Mouse (Mus musculus) embryonic facial prominence, embryonic 10.5 days (tissue): ENCODE results near the gene Vti1a. TPM values are rescaled to one million over a fixed set of nuclear protein-coding genes. Genes with fewer than 3 reads are reported as not detected.
A peak's percentile ranks its signal among the peaks of the same experiment; 100 is the strongest.

Experiments used
- DNase-seq: peaks from one replicate; pipeline ENCODE4 v3.0.0-alpha.2; 2017; ENCODE audit warnings: low spot score
- H3K27ac ChIP-seq: fragments of 300-500 bp; sonication (generic); replicated peaks from 2 replicates; pipeline ENCODE4 v1.5.1; 2016; ENCODE audit warnings: mild to moderate bottlenecking
- H3K27me3 ChIP-seq: fragments of 300-500 bp; sonication (generic); replicated peaks from 2 replicates; pipeline ENCODE4 v1.6.1; 2016; ENCODE audit warnings: low read depth, mild to moderate bottlenecking; ENCODE audit not compliant: poor library complexity, severe bottlenecking
- H3K36me3 ChIP-seq: fragments of 300-500 bp; sonication (generic); replicated peaks from 2 replicates; pipeline ENCODE4 v1.6.1; 2016; ENCODE audit warnings: mild to moderate bottlenecking, moderate library complexity
- H3K4me1 ChIP-seq: fragments of 300-500 bp; sonication (generic); 2 replicates; pipeline ENCODE4 v1.6.1; 2016
- H3K4me3 ChIP-seq: fragments of 300-500 bp; sonication (generic); 2 replicates; pipeline ENCODE4 v1.5.1; 2016; ENCODE audit warnings: mild to moderate bottlenecking, moderate library complexity
- H3K9me3 ChIP-seq: fragments of 300-500 bp; sonication (generic); 2 replicates; pipeline ENCODE4 v1.6.1; 2016; ENCODE audit warnings: mild to moderate bottlenecking
- WGBS: fragments of 180-500 bp; shearing (Covaris S2); methylation state at CpG from one replicate; pipeline ENCODE4 v1.1.7; 2016; 5-methylcytosine and 5-hydroxymethylcytosine counted together
- polyA plus RNA-seq: library from polyadenylated mRNA; unstranded; fragments of >200 nt; fragmentation: Nextera tagmentation; extraction: Ambion mirVana; gene quantifications from 2 replicates; pipeline ENCODE4 v1.2.1, GENCODE M21; 2016

Gene Vti1a
- polyA plus RNA-seq, 1 experiment from 2014 or later = 31.2 TPM

DNA sequence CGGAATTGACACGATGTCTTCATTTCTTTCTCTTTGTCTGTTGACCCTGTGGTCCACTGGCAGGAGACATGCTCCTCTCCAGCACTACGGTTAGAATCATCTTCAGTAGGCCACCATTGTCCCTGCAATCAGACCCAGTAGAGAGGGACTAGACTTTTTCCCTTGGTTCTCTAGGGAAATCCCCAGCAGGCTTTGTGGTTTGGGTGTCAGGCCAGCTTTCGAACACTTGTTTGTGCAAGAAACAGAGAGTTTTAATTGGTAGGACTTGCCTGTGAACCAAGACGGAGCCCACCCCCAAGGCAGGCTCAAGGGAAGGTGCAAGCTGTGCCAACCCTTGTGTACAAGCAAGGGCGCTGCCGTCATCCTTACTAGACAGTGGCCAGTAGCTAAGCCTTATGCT, 302.5 kb downstream of the Vti1a start:
- Histone ChIP-seq H3K4me3 (no peak overlapping the region), H3K36me3 (no peaks in the 10 kb centered on the region), H3K27ac (no peak overlapping the region), H3K27me3 (peaks cover 22% of the 10 kb centered on the region), H3K4me1 (peaks cover 44% of the 10 kb centered on the region), H3K9me3 (no peaks in the 10 kb centered on the region)
- DNase-seq = no peak
- WGBS = 94% methylated on average over 7 of the region's 7 CpGs

- 47% methylated on average over 14 of the region's 14 CpGs for WGBS
- Histone ChIP-seq H3K9me3 (no peaks in the 10 kb centered on the region), H3K27me3 (peaks cover 27% of the 10 kb centered on the region), H3K4me1 (peaks cover 54% of the 10 kb centered on the region), H3K27ac (peak overlapping the region; percentile 54), H3K4me3 (no peak overlapping the region), H3K36me3 (no peaks in the 10 kb centered on the region)
- DNase-seq = no peak
Measured at GRCm38 (mm10) chr19:55620411-55621008, 304.4 kb downstream of the Vti1a start.

GRCm38 (mm10) chr19:55621011-55621625, 305.0 kb downstream of the Vti1a start:
- peak overlapping the region; percentile 54 for H3K27ac ChIP-seq

DNA sequence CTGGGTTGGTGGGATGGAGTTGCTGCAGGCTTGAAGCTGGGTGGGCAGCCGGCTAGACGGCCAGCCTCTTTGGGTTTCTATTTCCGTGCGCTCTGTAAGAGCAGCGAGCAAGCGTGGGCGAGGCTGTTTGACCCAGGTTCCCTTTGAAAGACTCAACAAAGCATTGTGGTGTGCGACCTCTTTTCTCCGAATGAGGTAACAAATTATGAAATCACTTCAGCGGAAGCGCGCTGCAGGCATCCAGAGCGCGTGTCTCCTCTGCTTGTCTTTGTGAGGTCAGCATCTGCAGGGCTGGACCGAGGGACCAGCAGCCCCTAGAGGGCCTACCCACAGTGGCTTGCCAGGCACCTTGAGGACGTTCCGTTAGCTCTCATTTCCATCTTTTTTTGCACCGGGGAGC, 306.7 kb downstream of the Vti1a start:
- H3K27me3 ChIP-seq = peaks cover 34% of the 10 kb centered on the region
- H3K4me1 ChIP-seq = peaks cover 57% of the 10 kb centered on the region
- H3K36me3 ChIP-seq = no peaks in the 10 kb centered on the region
- no peak overlapping the region for H3K4me3 ChIP-seq
- no peak for DNase-seq
- H3K27ac ChIP-seq = 0 out of 2 replicates have a peak overlapping the region, but pooled peaks have one; percentile 42
- no peaks in the 10 kb centered on the region for H3K9me3 ChIP-seq
- WGBS = 81% methylated on average over 18 of the region's 18 CpGs

More at GRCm38 (mm10) chr19:55621011-55621625, 305.0 kb downstream of the Vti1a start:
- 70% methylated on average over 12 of the region's 12 CpGs for WGBS
- DNase-seq = no peak
- Histone ChIP-seq H3K36me3 (no peaks in the 10 kb centered on the region), H3K9me3 (no peaks in the 10 kb centered on the region), H3K4me3 (no peak overlapping the region), H3K27me3 (peaks cover 33% of the 10 kb centered on the region), H3K4me1 (peaks cover 50% of the 10 kb centered on the region)

GRCm38 (mm10) chr19:55623605-55624004, 307.5 kb downstream of the Vti1a start:
- Histone ChIP-seq H3K4me3 (no peak overlapping the region), H3K9me3 (no peaks in the 10 kb centered on the region), H3K36me3 (no peaks in the 10 kb centered on the region), H3K27me3 (peaks cover 37% of the 10 kb centered on the region), H3K4me1 (peaks cover 62% of the 10 kb centered on the region), H3K27ac (no peak overlapping the region)
- 86% methylated on average over 13 of the region's 13 CpGs for WGBS
- DNase-seq = no peak

DNA sequence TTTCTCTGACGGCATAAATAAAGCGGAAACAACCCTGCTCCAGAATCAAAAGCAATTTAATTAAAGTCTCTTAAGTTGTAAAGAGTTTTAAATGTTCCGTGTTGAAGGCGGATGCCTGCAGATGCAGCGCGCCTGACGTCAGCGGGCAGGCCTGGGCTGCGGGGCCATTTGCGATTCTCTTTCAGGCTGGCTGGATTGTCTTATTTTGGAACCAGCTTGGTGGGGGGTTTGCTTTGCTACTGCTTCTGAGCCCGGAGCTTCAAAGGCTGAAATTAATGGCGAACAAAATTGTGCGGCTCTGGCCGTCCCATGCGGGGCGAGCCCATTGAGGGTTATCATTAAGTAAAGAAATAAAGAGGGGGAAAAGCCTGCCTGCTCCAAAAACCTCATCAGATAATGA, 310.4 kb downstream of the Vti1a start:
- Histone ChIP-seq H3K36me3 (no peaks in the 10 kb centered on the region), H3K4me3 (no peak overlapping the region), H3K27me3 (peaks cover 56% of the 10 kb centered on the region), H3K4me1 (peaks cover 56% of the 10 kb centered on the region), H3K27ac (no peak overlapping the region), H3K9me3 (no peaks in the 10 kb centered on the region)
- 66% methylated on average over 16 of the region's 16 CpGs for WGBS
- DNase-seq = no peak

GRCm38 (mm10) chr19:55626952-55627351, 310.9 kb downstream of the Vti1a start:
- no peaks in the 10 kb centered on the region for H3K9me3 ChIP-seq
- H3K36me3 ChIP-seq = no peaks in the 10 kb centered on the region
- H3K27ac ChIP-seq = no peak overlapping the region
- WGBS = 70% methylated on average over 12 of the region's 12 CpGs
- no peak for DNase-seq
- no peak overlapping the region for H3K4me3 ChIP-seq
- peaks cover 59% of the 10 kb centered on the region for H3K27me3 ChIP-seq
- H3K4me1 ChIP-seq = peaks cover 51% of the 10 kb centered on the region

- Histone ChIP-seq H3K27me3 (peaks cover 37% of the 10 kb centered on the region), H3K4me1 (0 out of 2 replicates have a peak, but pooled peaks cover 4% of the 10 kb centered on the region), H3K36me3 (no peaks in the 10 kb centered on the region), H3K27ac (no peak overlapping the region), H3K9me3 (peaks cover 3% of the 10 kb centered on the region; the same call in 1 of the 2 replicates), H3K4me3 (no peak overlapping the region)
- no peak for DNase-seq
- WGBS = 64% methylated on average over 15 of the region's 15 CpGs
Measured at GRCm38 (mm10) chr19:55635488-55635887, 319.4 kb downstream of the Vti1a start.

DNA sequence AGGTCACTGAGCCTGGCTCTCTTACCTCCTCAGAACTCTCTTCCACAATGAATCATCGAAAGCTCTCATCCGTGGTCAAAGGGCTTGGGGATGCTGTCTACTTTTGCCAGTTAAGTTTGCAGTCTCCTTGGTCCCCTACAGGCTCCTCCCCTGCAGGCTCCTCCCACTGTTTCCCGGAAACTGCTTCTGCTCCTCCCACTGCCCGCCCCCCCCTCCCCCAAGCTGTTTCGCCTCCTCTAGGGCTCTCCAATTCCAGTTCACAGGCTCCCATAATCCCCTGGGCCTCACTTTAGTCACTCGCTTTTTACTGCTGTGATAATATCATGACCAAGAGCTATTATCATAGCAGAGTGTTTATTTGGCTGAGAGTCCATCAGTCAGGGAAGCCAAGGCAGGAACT, 324.2 kb downstream of the Vti1a start:
- no peak overlapping the region for H3K27ac ChIP-seq
- H3K4me1 ChIP-seq = peaks cover 26% of the 10 kb centered on the region
- H3K4me3 ChIP-seq = no peak overlapping the region
- H3K27me3 ChIP-seq = peaks cover 31% of the 10 kb centered on the region; the same call in 1 of the 2 replicates
- H3K9me3 ChIP-seq = peaks cover 5% of the 10 kb centered on the region; the same call in 1 of the 2 replicates
- 83% methylated on average over 6 of the region's 6 CpGs for WGBS
- no peak for DNase-seq
- H3K36me3 ChIP-seq = no peaks in the 10 kb centered on the region

GRCm38 (mm10) chr19:55641891-55642290, 325.8 kb downstream of the Vti1a start:
- H3K27ac ChIP-seq = no peak overlapping the region
- WGBS = 70% methylated on average over 2 of the region's 2 CpGs
- peaks cover 22% of the 10 kb centered on the region for H3K4me1 ChIP-seq
- no peaks in the 10 kb centered on the region for H3K36me3 ChIP-seq
- no peak overlapping the region for H3K4me3 ChIP-seq
- DNase-seq = no peak
- peaks cover 5% of the 10 kb centered on the region; the same call in 1 of the 2 replicates for H3K9me3 ChIP-seq
- peaks cover 37% of the 10 kb centered on the region; the same call in 1 of the 2 replicates for H3K27me3 ChIP-seq

- peaks cover 5% of the 10 kb centered on the region; the same call in 1 of the 2 replicates for H3K9me3 ChIP-seq
- WGBS = 54% methylated on average over 11 of the region's 11 CpGs
- H3K27ac ChIP-seq = no peak overlapping the region
- DNase-seq = no peak
- H3K36me3 ChIP-seq = no peaks in the 10 kb centered on the region
- no peak overlapping the region for H3K4me3 ChIP-seq
- H3K4me1 ChIP-seq = peaks cover 22% of the 10 kb centered on the region
- H3K27me3 ChIP-seq = peaks cover 41% of the 10 kb centered on the region; the same call in 1 of the 2 replicates
Measured at GRCm38 (mm10) chr19:55642361-55642760, 326.3 kb downstream of the Vti1a start.

DNA sequence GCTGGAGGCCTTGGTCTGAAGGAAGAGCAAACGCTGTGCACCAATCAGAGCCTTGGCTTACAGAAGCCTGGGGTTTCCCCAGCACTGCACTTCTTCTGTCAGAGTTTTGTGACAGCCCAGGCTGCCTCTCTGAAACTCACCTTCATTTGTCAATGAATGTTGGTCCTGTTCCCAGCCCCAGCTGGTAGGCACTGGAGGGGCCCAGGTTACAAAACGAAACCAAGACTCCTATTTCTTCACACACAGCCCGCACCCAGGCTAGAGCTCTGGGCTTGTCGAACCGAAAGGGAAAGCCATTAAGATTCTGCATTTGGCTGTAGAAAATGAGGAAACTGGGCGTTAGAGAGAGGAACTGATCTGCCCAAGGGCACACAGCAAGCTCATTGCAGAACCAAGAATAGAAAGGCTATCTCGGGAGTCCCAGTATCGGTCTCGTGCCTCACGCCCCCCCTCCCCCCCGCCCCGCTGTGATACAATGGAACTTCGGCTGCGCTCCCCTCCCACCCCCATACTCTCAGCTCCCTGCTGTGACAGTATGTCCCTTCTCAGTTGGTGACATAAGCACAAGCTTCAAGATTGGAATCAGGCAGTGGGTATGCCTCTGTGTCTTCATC, 327.3 kb downstream of the Vti1a start:
- H3K4me1 ChIP-seq = peaks cover 22% of the 10 kb centered on the region
- H3K9me3 ChIP-seq = peaks cover 5% of the 10 kb centered on the region; the same call in 1 of the 2 replicates
- DNase-seq = no peak
- H3K27ac ChIP-seq = 0 out of 2 replicates have a peak overlapping the region, but pooled peaks have one; percentile 16
- peak overlapping the region; percentile 47 for H3K4me3 ChIP-seq
- H3K27me3 ChIP-seq = peaks cover 39% of the 10 kb centered on the region; the same call in 1 of the 2 replicates
- no peaks in the 10 kb centered on the region for H3K36me3 ChIP-seq
- 13% methylated on average over 14 of the region's 14 CpGs for WGBS
